Mouse (Mus musculus) embryonic facial prominence, embryonic 15.5 days (tissue): ENCODE results near the gene Gatc. TPM values are rescaled to one million over a fixed set of nuclear protein-coding genes. Genes with fewer than 3 reads are reported as not detected.
A peak's percentile ranks its signal among the peaks of the same experiment; 100 is the strongest.
"Not testable (repeated sequence)": the region's sequence is repeated elsewhere in the genome, so short reads cannot be mapped to it uniquely, and the experiment has no call there.

ENCODE experiments used
- ATAC-seq: fragments of 200-750 bp; cut with Nextera tagmentation; 2 replicates; pipeline ENCODE4 v1.8.0; 2017; ENCODE audit warnings: low read depth, moderate TSS enrichment; ENCODE audit not compliant: insufficient number of reproducible peaks, low FRiP score, low TSS enrichment
- H3K27ac ChIP-seq: fragments of 300-500 bp; sonication (generic); replicated peaks from 2 replicates; pipeline ENCODE4 v1.5.1; 2015; ENCODE audit warnings: mild to moderate bottlenecking, inconsistent platforms
- H3K27me3 ChIP-seq: fragments of 300-500 bp; sonication (generic); 2 replicates; pipeline ENCODE4 v1.6.1; 2015; ENCODE audit warnings: inconsistent platforms
- H3K36me3 ChIP-seq: fragments of 300-500 bp; sonication (generic); 2 replicates; pipeline ENCODE4 v1.6.1; 2015; ENCODE audit warnings: mild to moderate bottlenecking, inconsistent platforms
- H3K4me1 ChIP-seq: fragments of 300-500 bp; sonication (generic); 2 replicates; pipeline ENCODE4 v1.6.1; 2015; ENCODE audit warnings: inconsistent platforms
- H3K4me2 ChIP-seq: fragments of 300-500 bp; sonication (generic); replicated peaks from 2 replicates; pipeline ENCODE4 v1.6.1; 2015; ENCODE audit warnings: mild to moderate bottlenecking, inconsistent platforms
- H3K4me3 ChIP-seq: fragments of 300-500 bp; sonication (generic); replicated peaks from 2 replicates; pipeline ENCODE4 v1.5.1; 2015; ENCODE audit warnings: mild to moderate bottlenecking, inconsistent platforms
- H3K9ac ChIP-seq: fragments of 300-500 bp; sonication (generic); 2 replicates; pipeline ENCODE4 v1.6.1; 2015; ENCODE audit warnings: inconsistent platforms
- H3K9me3 ChIP-seq: fragments of 300-500 bp; sonication (generic); replicated peaks from 2 replicates; pipeline ENCODE4 v1.6.1; 2016; ENCODE audit warnings: inconsistent platforms
- WGBS: fragments of 180-500 bp; shearing (Covaris S2); methylation state at CpG from one replicate; pipeline ENCODE4 v1.1.7; 2015; 5-methylcytosine and 5-hydroxymethylcytosine counted together
- polyA plus RNA-seq: library from polyadenylated mRNA; unstranded; fragments of >200 nt; fragmentation: Nextera tagmentation; extraction: Ambion mirVana; gene quantifications from 2 replicates; pipeline ENCODE4 v1.2.1, GENCODE M21; 2015

The Gatc gene
- 28.7 and 33.9 TPM in 2 replicates for polyA plus RNA-seq

GRCm38 (mm10) chr5:115340577-115341313, at the start of gene Gatc, which contains the start of gene Triap1:
Gene Gatc, minus strand, starts transcription at chr5:115341178.
Gene Triap1, plus strand, starts transcription at chr5:115341225.
- H3K4me3 ChIP-seq: peak within 1 kb of the TSS; percentile 97
- H3K36me3 ChIP-seq: peaks cover 49% of the 10 kb centered on the region
- no peaks in the 10 kb centered on the region for H3K9me3 ChIP-seq
- WGBS: under 1% methylated on average over 62 of the region's 62 CpGs
- H3K4me2 ChIP-seq: peak within 1 kb of the TSS; percentile 73
- H3K4me1 ChIP-seq: peaks cover 23% of the 10 kb centered on the region
- H3K27me3 ChIP-seq: no peaks in the 10 kb centered on the region
- H3K9ac ChIP-seq: peak within 1 kb of the TSS; percentile 94
- peak within 1 kb of the TSS; percentile 86 for H3K27ac ChIP-seq
- peak; percentile 89 for ATAC-seq

GRCm38 (mm10) chr5:115378882-115379281, 37.9 kb upstream of the Gatc start:
- not testable (repeated sequence) for H3K27me3 ChIP-seq, H3K4me3 ChIP-seq, H3K4me2 ChIP-seq, H3K27ac ChIP-seq, H3K9ac ChIP-seq, H3K36me3 ChIP-seq, H3K9me3 ChIP-seq, ATAC-seq, H3K4me1 ChIP-seq
- WGBS: 71% methylated on average over 2 of the region's 2 CpGs

- H3K4me1 ChIP-seq: peaks cover 6% of the 10 kb centered on the region
- no peaks in the 10 kb centered on the region for H3K9me3 ChIP-seq
- no peak for ATAC-seq
- H3K27ac ChIP-seq: no peak overlapping the region
- no peak overlapping the region for H3K4me3 ChIP-seq
- 83% methylated on average over 2 of the region's 2 CpGs for WGBS
- no peaks in the 10 kb centered on the region for H3K27me3 ChIP-seq
- no peak overlapping the region for H3K9ac ChIP-seq
- H3K36me3 ChIP-seq: no peaks in the 10 kb centered on the region
- H3K4me2 ChIP-seq: no peak overlapping the region
Observed at GRCm38 (mm10) chr5:115375436-115375835, 34.5 kb upstream of the Gatc start.

- Histone ChIP-seq H3K4me2 (peak overlapping the region; percentile 60), H3K9me3 (no peaks in the 10 kb centered on the region), H3K27me3 (no peaks in the 10 kb centered on the region), H3K4me1 (peaks cover 6% of the 10 kb centered on the region), H3K27ac (no peak overlapping the region), H3K9ac (peak overlapping the region; percentile 21; the same call in 1 of the 2 replicates), H3K4me3 (peak overlapping the region; percentile 35), H3K36me3 (no peaks in the 10 kb centered on the region)
- WGBS: 16% methylated on average over 11 of the region's 11 CpGs
- no peak for ATAC-seq
Observed at GRCm38 (mm10) chr5:115374204-115374820, 33.3 kb upstream of the Gatc start.

- Histone ChIP-seq H3K9me3 (no peaks in the 10 kb centered on the region), H3K27ac (no peak overlapping the region), H3K36me3 (no peaks in the 10 kb centered on the region), H3K4me1 (peaks cover 6% of the 10 kb centered on the region), H3K4me2 (peak overlapping the region; percentile 60), H3K4me3 (peak overlapping the region; percentile 35), H3K9ac (peak overlapping the region; percentile 21; the same call in 1 of the 2 replicates), H3K27me3 (no peaks in the 10 kb centered on the region)
- 25% methylated on average over 26 of the region's 26 CpGs for WGBS
- no peak for ATAC-seq
Observed at GRCm38 (mm10) chr5:115373441-115374203, 32.6 kb upstream of the Gatc start.

- no peak for ATAC-seq
- Histone ChIP-seq H3K9ac (no peak overlapping the region), H3K36me3 (no peaks in the 10 kb centered on the region), H3K27ac (no peak overlapping the region), H3K4me1 (peaks cover 6% of the 10 kb centered on the region), H3K4me3 (no peak overlapping the region), H3K4me2 (no peak overlapping the region), H3K27me3 (no peaks in the 10 kb centered on the region), H3K9me3 (no peaks in the 10 kb centered on the region)
- 50% methylated on average over 9 of the region's 9 CpGs for WGBS
Observed at GRCm38 (mm10) chr5:115371736-115372135, 30.8 kb upstream of the Gatc start.

GRCm38 (mm10) chr5:115364782-115365181, 23.8 kb upstream of the Gatc start:
- Histone ChIP-seq H3K4me1 (no peaks in the 10 kb centered on the region), H3K4me2 (no peak overlapping the region), H3K9me3 (no peaks in the 10 kb centered on the region), H3K9ac (no peak overlapping the region), H3K4me3 (no peak overlapping the region), H3K27me3 (no peaks in the 10 kb centered on the region), H3K27ac (no peak overlapping the region), H3K36me3 (no peaks in the 10 kb centered on the region)
- no peak for ATAC-seq
- 86% methylated on average over 4 of the region's 4 CpGs for WGBS

GRCm38 (mm10) chr5:115362819-115363714, 22.1 kb upstream of the Gatc start:
- Histone ChIP-seq H3K4me2 (no peak overlapping the region), H3K9ac (no peak overlapping the region), H3K9me3 (no peaks in the 10 kb centered on the region), H3K4me3 (no peak overlapping the region), H3K4me1 (peaks cover 7% of the 10 kb centered on the region; the same call in 1 of the 2 replicates), H3K27me3 (no peaks in the 10 kb centered on the region), H3K36me3 (no peaks in the 10 kb centered on the region), H3K27ac (no peak overlapping the region)
- ATAC-seq: no peak
- WGBS: 22% methylated on average over 19 of the region's 19 CpGs

- Histone ChIP-seq H3K27me3 (no peaks in the 10 kb centered on the region), H3K4me1 (peaks cover 7% of the 10 kb centered on the region; the same call in 1 of the 2 replicates), H3K36me3 (no peaks in the 10 kb centered on the region), H3K27ac (no peak overlapping the region), H3K4me2 (no peak overlapping the region), H3K9ac (no peak overlapping the region), H3K4me3 (no peak overlapping the region), H3K9me3 (no peaks in the 10 kb centered on the region)
- no peak for ATAC-seq
- WGBS: 37% methylated on average over 7 of the region's 7 CpGs
Observed at GRCm38 (mm10) chr5:115362216-115362615, 21.2 kb upstream of the Gatc start.

GRCm38 (mm10) chr5:115359851-115360372, 18.9 kb upstream of the Gatc start:
- H3K4me1 ChIP-seq: peaks cover 7% of the 10 kb centered on the region; the same call in 1 of the 2 replicates
- no peaks in the 10 kb centered on the region for H3K27me3 ChIP-seq
- WGBS: 70% methylated on average over 5 of the region's 5 CpGs
- no peak overlapping the region for H3K27ac ChIP-seq
- no peak overlapping the region for H3K9ac ChIP-seq
- H3K4me2 ChIP-seq: no peak overlapping the region
- no peak for ATAC-seq
- no peaks in the 10 kb centered on the region for H3K9me3 ChIP-seq
- no peaks in the 10 kb centered on the region for H3K36me3 ChIP-seq
- H3K4me3 ChIP-seq: no peak overlapping the region
